Mouse (Mus musculus): ENCODE measurements around the gene Mog.
"Not testable (repeated sequence)": the region's sequence is repeated elsewhere in the genome, so short reads cannot be mapped to it uniquely, and the experiment has no call there.

The Mog gene

GRCm38 (mm10) chr17:37044651-37045244 is 21.6 kb upstream of the Mog start:
- no peak for DNase-seq

- no peak for DNase-seq
Measured at GRCm38 (mm10) chr17:37039127-37039894, 16.1 kb upstream of the Mog start.

GRCm38 (mm10) chr17:37029162-37029561 is 6.0 kb upstream of the Mog start:
- no peak for DNase-seq

- peak; percentile 85 to 86 for DNase-seq
Measured at GRCm38 (mm10) chr17:37028683-37029120, 5.5 kb upstream of the Mog start.

DNA sequence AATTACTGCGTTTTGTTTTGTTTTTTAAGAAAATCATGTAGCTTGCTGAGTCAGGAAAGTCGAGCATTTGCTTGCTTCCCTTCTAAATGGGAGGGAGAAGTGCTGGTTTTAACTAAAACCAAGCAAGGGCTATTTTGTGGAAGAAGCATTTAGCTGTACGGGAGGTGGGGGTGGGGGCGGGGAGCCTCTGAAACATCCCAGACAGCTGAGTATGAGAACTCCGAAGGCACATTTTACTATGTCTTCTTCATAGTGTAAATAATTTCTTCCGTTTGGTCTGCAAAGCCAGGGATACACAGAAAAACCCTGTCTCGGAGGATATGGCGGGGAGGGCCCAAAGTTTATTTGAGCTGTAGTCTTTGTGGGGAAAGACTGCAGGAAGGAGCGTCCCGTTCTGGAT is 5.0 kb upstream of the Mog start:
- DNase-seq: no peak

DNA sequence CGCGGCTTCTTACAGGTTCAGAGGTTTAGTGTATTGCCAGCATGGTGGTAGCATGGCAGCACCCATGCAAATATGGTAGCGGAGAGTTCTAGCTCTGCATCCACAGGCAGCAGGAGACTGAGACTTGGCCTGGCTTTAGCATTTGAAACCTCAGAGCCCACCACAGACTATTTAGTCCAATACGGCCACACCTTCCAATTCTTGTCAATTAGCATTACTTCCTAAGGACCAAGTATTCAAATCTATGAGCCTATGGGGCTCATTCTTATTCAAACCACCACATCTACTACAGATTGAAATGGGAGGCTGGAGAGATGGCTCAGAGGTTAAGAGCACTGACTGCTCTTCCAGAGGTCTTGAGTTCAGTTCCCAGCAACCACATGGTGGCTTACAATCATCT is 4.3 kb upstream of the Mog start:
- no peak for DNase-seq

- no peak for DNase-seq
Measured at GRCm38 (mm10) chr17:37026425-37026824, 3.2 kb upstream of the Mog start.

DNA sequence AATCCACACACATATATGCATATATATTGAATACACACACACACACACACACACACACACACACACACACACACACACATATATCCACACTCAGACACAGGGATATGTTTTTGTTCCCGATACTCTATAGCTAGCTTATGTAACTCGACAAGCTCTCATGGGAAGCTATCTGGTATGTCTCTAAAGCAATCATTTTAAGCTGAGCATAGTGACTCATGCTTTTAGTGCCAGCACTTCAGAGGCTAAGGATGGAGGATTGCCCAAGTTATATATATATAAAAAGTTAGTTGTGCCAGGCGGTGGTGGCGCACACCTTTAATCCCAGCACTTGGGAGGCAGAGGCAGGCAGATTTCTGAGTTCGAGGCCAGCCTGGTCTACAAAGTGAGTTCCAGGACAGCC is 4.0 kb downstream of the Mog start:
- not testable (repeated sequence) for DNase-seq

DNA sequence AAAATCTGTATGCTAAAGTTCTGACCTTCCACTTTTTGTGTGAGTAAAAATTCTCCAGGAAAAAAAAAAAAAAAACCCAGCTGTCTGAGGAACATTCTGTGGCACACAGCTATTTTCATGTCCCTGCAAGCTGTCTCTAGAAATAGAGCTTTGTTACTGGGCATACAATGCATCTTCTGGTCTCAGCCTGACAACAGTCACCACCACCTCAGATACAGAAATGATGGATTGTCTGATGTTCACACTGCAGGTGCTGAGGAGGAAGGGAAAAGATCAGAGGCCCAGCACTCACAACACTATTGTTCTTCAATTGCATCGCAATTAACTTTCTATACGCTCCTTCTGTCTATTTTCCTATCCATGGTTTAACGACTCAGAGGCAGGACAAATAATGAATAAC is 4.9 kb downstream of the Mog start:
- DNase-seq: no peak

DNA sequence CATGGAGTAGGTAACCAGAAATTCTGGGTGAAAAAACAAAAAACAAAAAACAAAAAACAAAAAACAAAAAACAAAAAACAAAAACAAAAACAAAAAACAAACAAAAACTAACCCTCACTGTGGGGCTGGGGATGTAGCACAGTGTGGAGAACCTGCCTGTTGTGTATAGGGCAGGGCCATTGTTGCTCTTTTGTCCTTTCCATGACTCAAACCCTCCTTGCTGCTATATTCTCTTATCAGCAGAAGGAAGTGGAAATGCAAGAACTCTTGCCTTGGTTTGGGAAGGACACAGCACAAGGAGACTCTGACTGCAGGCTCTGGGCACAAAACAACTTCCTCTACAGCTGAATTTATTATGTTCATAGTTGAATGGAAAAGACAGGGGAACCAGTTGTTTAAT is 6.9 kb downstream of the Mog start:
- DNase-seq: no peak

DNA sequence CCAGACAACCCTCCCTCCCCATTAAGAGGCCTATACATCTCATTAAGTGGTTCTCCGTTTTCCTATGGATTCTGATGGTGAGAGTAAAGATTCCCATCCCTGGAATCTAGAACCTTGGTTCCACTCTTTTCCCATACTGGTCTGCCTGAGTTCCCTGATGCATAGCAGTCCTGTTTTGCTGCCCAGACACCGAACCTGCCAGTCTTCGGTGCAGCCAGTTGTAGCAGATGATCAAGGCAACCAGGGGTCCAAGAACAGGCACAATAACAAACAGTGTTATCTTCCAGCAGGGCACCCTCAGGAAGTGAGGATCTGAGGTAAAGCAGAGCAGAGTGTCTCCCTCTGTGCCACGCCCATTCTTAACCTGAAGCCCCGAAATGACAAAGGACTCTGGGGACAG is 11.1 kb downstream of the Mog start:
- DNase-seq: no peak

GRCm38 (mm10) chr17:37011719-37012118 is 11.5 kb downstream of the Mog start:
- DNase-seq: no peak

DNA sequence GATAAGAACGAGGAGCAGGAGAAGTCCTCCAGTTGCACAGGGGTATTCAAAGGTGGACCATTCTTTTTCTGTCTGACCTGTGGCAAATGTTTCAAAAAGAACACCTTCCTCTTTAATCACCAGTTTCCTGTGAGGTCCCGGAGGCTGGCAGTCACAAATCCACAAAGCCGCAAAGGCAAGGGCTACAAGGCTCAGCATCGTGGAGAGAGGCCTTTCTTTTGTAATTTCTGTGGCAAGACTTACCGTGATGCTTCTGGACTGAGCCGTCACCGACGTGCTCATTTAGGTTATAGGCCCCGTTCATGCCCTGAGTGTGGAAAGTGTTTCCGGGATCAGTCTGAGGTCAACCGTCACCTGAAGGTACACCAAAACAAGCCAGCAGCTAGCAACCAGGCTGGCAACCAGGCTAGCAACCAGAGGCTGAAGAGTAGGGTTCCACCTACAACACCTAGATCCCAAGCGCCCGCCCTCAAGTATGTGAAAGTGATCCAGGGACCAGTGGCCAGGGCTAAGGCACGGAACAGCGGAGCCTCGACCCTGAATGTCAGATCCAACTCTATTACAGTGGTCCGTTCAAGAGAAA is 13.6 kb downstream of the Mog start:
- no peak for DNase-seq

DNA sequence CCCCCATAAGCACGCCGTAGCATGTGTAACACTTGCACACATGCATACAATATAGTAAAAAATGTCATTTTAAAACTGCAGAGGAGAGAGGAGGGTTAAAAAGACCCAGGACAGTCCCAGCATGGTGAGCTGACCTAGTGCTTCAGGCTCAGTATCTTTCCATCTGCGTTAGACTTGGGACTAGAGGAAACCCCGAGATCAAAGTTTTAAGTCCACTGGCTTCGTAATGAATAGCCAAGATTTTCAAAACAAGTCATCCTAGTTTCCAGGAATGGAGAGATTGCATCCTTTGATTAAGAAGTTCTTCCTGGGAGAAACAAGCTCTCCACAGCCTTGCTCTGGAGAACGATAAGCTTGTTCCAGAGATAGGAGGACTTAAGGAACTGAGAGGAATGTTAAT is 15.0 kb downstream of the Mog start:
- no peak for DNase-seq

GRCm38 (mm10) chr17:37003366-37003765 is 19.8 kb downstream of the Mog start:
- DNase-seq: no peak

DNA sequence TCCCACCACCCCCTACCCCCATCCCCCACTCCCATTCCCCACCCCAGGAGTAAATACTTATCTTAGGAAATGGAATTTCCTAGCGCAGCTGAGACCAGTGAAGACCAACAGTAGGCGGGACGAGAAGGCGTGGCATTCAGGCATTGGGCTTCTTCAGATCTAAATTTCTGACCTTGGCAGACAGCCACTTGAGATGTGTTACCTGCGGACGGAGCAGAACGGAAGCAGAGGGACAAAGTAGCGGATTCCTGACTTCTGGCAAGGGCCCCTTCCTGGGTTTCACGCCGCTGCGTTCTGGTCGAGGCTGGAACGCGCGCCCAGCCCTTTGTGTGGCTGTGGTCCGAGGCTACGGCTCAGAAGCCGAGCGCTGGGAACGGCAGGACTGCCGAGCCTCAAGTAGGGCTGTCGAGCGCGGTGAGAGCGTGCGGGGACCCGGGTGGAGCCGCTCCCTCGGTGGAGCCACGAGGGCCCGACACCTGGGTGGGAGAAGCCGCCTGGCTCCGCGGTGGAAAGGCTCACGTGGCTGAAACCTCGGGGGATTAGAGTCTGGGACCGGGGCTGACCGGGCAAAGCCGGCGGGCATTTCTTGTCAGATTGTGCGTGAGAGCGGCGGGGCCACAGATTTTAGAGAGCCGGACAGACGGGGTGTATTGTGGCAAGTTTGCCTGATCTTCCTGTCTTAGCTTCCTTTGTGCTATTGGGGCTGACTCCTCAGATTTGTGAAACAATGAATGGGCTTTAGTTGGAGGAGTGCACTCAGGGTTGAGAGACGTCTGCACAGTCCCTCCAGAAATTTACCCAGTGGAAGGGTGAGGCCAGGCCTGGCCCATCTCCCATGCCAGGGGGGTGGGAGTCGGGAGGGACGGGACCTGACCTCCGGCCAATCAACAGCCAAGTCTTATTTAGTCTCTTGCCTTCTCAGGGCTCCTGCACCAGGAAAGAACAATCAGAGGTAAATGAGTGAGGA is 20.6 kb downstream of the Mog start:
- DNase-seq: peak in 1 of 2 experiments; percentile 3

GRCm38 (mm10) chr17:37000863-37001262 is 22.3 kb downstream of the Mog start, which contains the start of gene Zfp57:
Gene Zfp57 (plus strand): TSS chr17:37001163.
- DNase-seq: no peak

DNA sequence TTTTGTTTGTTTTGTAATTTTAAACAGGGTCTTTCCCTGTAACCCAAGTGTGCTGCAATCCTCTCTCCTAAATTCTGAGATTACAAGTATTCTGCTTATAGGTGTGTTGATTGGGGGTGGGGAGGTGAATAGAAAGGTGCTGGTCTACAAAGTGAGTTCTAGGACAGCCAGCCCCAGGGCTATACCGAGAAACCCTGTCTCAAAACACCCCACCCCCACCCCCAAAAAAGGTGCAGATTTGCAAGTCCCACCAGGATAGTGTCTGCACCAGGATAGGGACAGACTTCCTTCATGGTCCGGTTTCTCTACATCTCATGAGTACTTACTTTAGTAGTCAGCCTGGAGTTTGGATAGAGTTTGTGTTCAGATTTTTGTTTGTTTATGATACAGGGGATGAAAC is 24.7 kb downstream of the Mog start:
- no peak for DNase-seq

DNA sequence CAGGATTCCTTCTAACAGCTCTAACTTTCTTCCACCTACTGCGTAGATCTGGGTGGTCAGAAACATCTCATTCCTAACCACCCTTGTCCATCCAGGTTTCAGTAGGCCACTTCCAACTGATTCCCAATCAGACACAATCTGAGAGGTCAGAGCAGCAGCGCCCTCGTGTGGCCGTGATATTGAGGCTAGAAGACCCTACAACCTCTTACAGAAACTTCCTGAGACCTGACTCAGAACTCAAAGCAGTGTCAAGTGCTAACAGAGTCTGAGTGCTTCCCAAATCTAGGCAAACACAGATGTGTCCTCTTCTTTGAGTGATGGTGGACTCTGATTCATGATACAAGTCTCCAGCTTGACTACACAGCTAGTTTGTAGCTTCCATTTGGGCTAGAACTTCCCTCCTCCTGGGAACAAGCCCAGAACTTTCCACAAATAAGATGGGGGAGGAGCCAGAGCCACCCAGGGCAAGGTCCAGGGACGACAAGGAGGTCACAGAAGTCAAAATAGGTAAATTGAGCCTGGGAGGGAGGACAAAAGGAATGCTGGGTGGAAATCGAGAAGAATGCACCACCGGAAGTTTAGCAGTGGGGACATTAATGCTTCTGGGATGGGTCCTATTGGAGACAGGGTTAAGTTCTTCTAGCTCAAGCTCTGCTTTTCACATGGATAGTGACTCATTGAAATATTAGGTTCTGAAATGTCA is 26.0 kb downstream of the Mog start:
- DNase-seq: peak; percentile 66 to 67

- no peak for DNase-seq
Measured at GRCm38 (mm10) chr17:36995448-36995847, 27.8 kb downstream of the Mog start.

DNA sequence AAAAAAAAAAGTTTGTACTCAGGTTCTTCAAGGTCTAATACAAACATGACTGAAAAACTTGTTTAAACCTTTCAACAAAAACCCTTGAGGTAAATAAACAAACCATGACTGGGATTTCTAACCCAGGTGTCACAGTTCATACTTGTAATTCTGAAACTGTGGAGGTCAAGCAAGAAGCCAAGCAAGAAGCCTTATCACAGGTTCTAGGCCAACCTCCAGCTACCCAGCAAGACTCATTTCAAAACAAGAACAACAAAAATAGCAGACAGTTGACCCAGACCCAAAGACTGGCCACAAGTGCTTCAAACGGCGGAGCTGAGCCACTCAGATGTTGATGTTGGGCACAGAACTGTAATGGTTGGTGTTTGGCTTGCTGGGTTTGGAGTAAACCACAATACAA is 28.7 kb downstream of the Mog start:
- no peak for DNase-seq

DNA sequence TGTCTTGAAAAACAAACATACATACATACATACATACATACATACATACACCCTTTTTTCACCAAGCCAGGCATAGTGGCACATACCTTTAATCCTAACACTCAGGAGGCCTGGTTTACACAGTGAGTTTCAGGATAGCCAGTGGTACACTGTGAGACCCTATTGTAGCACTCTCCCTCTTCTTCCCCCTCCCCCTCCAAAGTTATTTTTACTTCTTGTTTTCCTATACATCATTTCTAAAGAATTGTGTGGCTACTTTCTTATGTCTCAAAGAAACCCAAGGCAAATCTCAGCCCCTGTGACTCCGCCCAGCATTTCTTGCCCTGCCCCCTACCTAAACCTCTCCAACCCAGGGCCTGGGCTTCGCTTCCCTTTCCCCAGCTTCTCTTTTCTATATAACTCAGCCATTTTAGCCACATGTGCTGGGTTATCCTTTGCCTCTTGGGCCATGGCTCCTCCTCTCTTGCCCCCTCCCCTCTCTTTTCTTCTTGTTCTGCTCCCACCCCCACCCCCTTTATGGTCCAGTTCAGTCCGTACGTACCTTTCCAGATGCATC is 29.4 kb downstream of the Mog start:
- no peak for DNase-seq

Data from B cell, adult 2 months (primary cell).